Comparison of ENCODE assay signal across 7 mouse cellular contexts in the genomic region with DNA sequence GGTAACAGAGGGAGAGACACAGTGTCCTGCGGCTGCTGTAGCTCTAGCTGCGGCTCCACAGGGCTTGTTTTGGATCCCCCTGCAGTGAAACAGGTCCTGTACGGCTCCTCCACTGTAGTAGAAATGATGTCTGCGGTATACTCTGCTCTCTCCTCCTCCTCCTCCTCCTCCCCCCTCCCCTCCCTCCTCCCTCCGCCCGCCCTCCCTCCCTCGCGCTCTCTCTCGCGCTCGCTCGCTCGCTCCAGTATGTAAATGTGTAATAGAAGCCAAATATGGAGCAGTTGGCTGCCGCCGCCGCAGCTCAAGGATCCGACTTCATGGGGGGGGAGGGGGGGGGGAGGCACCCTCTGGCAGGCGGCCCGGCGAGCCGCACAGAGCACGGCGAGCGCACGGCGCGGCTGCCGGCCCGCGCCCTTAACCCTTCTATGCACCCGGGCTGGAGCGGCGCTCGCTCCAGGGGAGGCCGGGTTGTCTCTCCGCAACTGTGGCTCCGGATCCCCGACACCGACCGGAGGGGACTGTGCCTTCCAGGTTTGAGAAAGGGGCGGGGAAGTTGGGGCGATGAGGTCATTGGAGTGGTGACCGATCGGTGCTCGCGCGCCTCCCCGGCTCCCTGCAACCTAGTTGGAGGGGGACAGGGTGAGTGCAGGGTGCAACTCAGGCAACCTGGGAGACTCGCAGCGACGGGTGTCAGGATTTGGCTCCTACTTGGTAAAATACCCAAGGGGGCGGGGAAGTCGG. TPM values are rescaled to one million over a fixed set of nuclear protein-coding genes. Genes with fewer than 3 reads are reported as not detected.
DNase-seq lines count a peak whose midpoint lies in the region; ATAC-seq and TF ChIP-seq lines count a peak whose summit lies in the region.

Gene Atxn1, minus strand, starts transcription at position 156 of the 741 bp plus-strand sequence.

- H3K4me3 ChIP-seq in intestine, embryonic 16.5 days (ENCODE audit: low read length) = peak within 1 kb of the TSS; percentile 94
- H3K4me3 ChIP-seq in limb, embryonic 13.5 days = peak within 1 kb of the TSS; percentile 90
- peak within 1 kb of the TSS; percentile 78 for H3K4me3 ChIP-seq in midbrain, embryonic 15.5 days
- H3K4me3 ChIP-seq in spleen, adult 2 months (ENCODE audit: extremely low read depth, insufficient read depth, insufficient read length) = peak within 1 kb of the TSS; percentile 84

- H3K9ac ChIP-seq in intestine, embryonic 16.5 days (ENCODE audit: low read depth, low read length) = peak within 1 kb of the TSS; percentile 97
- peak within 1 kb of the TSS; percentile 92 for H3K9ac ChIP-seq in limb, embryonic 13.5 days
- peak within 1 kb of the TSS; percentile 94 for H3K9ac ChIP-seq in midbrain, embryonic 15.5 days

- peak; percentile 88 for DNase-seq in adrenal gland, postnatal 10 days
- DNase-seq in embryo, embryonic 11.5 days (ENCODE audit: low read depth, low spot score) = peak; percentile 67
- DNase-seq in gastrocnemius, postnatal 4 days (ENCODE audit: low spot score in 2 of 2) = peak; percentile 66 to 73
- DNase-seq in spleen, adult 2 months (ENCODE audit: low read depth in 1 of 2, low spot score in 2 of 2) = peak in 1 of 2 experiments; percentile 43

- H3K27ac ChIP-seq in intestine, embryonic 16.5 days (ENCODE audit: low read length) = peak within 1 kb of the TSS; percentile 97
- peak within 1 kb of the TSS; percentile 93 for H3K27ac ChIP-seq in limb, embryonic 13.5 days
- H3K27ac ChIP-seq in midbrain, embryonic 15.5 days = peak within 1 kb of the TSS; percentile 97
- peak within 1 kb of the TSS; percentile 85 for H3K27ac ChIP-seq in spleen, adult 2 months (ENCODE audit: insufficient read depth, low read length)

- H3K4me2 ChIP-seq in intestine, embryonic 16.5 days (ENCODE audit: low read depth, low read length) = peak within 1 kb of the TSS; percentile 73
- peak within 1 kb of the TSS; percentile 89 for H3K4me2 ChIP-seq in limb, embryonic 13.5 days (replicated peaks)
- H3K4me2 ChIP-seq in midbrain, embryonic 15.5 days = peak within 1 kb of the TSS; percentile 93

- H3K27me3 ChIP-seq in intestine, embryonic 16.5 days (replicated peaks; ENCODE audit: control insufficient read depth, insufficient read depth, low read length) = no peaks in the 10 kb centered on the region
- peaks cover 16% of the 10 kb centered on the region for H3K27me3 ChIP-seq in limb, embryonic 13.5 days
- no peaks in the 10 kb centered on the region for H3K27me3 ChIP-seq in midbrain, embryonic 15.5 days (replicated peaks)
- peaks cover 6% of the 10 kb centered on the region; the same call in 1 of the 2 replicates for H3K27me3 ChIP-seq in spleen, adult 2 months (ENCODE audit: control insufficient read depth, insufficient read depth, low read length)

- ATAC-seq in intestine, embryonic 16.5 days = peak; percentile 82
- ATAC-seq in limb, embryonic 13.5 days (ENCODE audit: low FRiP score, low read depth) = peak; percentile 84
- peak; percentile 77 for ATAC-seq in midbrain, embryonic 15.5 days (replicated peaks)

- WGBS in intestine, embryonic 16.5 days = under 1% methylated on average over 46 of the region's 53 CpGs
- under 1% methylated on average over 40 of the region's 53 CpGs for WGBS in limb, embryonic 13.5 days
- under 1% methylated on average over 50 of the region's 53 CpGs for WGBS in midbrain, embryonic 15.5 days
- WGBS in spleen, adult 2 months = under 1% methylated on average over 42 of the region's 53 CpGs

- no peaks in the 10 kb centered on the region for H3K36me3 ChIP-seq in intestine, embryonic 16.5 days (ENCODE audit: control insufficient read depth, insufficient read depth, low read length)
- H3K36me3 ChIP-seq in limb, embryonic 13.5 days = no peaks in the 10 kb centered on the region
- no peaks in the 10 kb centered on the region for H3K36me3 ChIP-seq in midbrain, embryonic 15.5 days (replicated peaks)
- no peaks in the 10 kb centered on the region for H3K36me3 ChIP-seq in spleen, adult 2 months (ENCODE audit: control insufficient read depth, insufficient read depth, low read length)

- TF ChIP-seq CTCF in spleen, adult 2 months (IDR thresholded peaks at IDR 0.05; ENCODE audit: extremely low read depth, insufficient read depth, insufficient read length, insufficient replicate concordance) = no peak

- no peak for TF ChIP-seq POLR2A in spleen, adult 2 months (IDR thresholded peaks at IDR 0.05; ENCODE audit: low read depth, low read length)

- H3K4me1 ChIP-seq in intestine, embryonic 16.5 days (ENCODE audit: control insufficient read depth, insufficient read depth, low read length) = peaks cover 27% of the 10 kb centered on the region
- peaks cover 38% of the 10 kb centered on the region for H3K4me1 ChIP-seq in limb, embryonic 13.5 days
- peaks cover 46% of the 10 kb centered on the region for H3K4me1 ChIP-seq in midbrain, embryonic 15.5 days
- H3K4me1 ChIP-seq in spleen, adult 2 months (ENCODE audit: control insufficient read depth, insufficient read depth, insufficient read length) = peaks cover 8% of the 10 kb centered on the region; the same call in 1 of the 2 replicates

- no peaks in the 10 kb centered on the region for H3K9me3 ChIP-seq in intestine, embryonic 16.5 days (ENCODE audit: control insufficient read depth, low read length)
- no peaks in the 10 kb centered on the region for H3K9me3 ChIP-seq in limb, embryonic 13.5 days
- no peaks in the 10 kb centered on the region for H3K9me3 ChIP-seq in midbrain, embryonic 15.5 days

RNA-seq across cellular contexts. Expression of gene Atxn1, which starts in this region (rescaled TPM):
- total RNA-seq in adrenal gland, postnatal 10 days (2021) = 10 to 100 TPM; 25.2 to 41.2 TPM
- total RNA-seq in gastrocnemius, postnatal 4 days (2021) = 10 to 100 TPM; 24.8 to 29.0 TPM
- polyA plus RNA-seq in intestine, embryonic 16.5 days (2015; fragmentation: Nextera tagmentation; extraction: Ambion mirVana) = 5.0 and 5.3 TPM in 2 replicates
- polyA plus RNA-seq in limb, embryonic 13.5 days (2015; fragmentation: Nextera tagmentation; extraction: Ambion mirVana) = 6.0 and 6.8 TPM in 2 replicates
- polyA plus RNA-seq in midbrain, embryonic 15.5 days (2015; fragmentation: Nextera tagmentation; extraction: Ambion mirVana) = 8.6 and 9.0 TPM in 2 replicates
- 10.6 and 10.9 TPM in 2 replicates for polyA plus RNA-seq in spleen, adult 2 months (2012; rRNA removed)
